Mouse (Mus musculus) lung, adult 2 months (tissue): ENCODE results near the gene Usp3.

Experiments
- CTCF ChIP-seq: fragments of 200-500 bp; IDR thresholded peaks from 2 replicates; pipeline ENCODE4 v1.5.1; 2011; ENCODE audit warnings: mild to moderate bottlenecking, low read length, control low read depth; ENCODE audit not compliant: insufficient read depth
- POLR2A ChIP-seq: fragments of 200-500 bp; IDR thresholded peaks from 2 replicates; pipeline ENCODE4 v1.6.1; 2011; ENCODE audit warnings: low read depth, mild to moderate bottlenecking, control low read depth, low read length, borderline replicate concordance; ENCODE audit errors: extremely low read depth

DNA sequence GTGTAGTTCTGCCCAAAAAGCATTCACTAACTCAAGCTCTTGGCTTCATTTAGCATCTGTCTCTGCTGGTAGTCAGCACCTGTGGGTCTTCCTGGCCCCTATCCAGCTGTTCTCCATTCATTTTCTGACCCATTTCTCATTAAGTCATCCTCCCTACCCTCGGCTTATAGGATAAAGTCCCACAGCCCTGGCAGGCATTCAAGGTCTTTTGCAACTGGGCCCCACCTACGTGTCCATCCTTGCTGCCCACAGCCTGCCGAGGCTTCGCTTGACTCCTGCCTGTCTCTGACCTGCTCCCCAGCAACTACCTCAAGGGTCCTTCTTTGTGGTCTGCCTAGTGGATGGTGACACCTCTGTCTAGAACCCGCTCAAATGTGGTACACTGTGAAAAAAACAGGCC is 33.7 kb upstream of the Usp3 start:
- TF ChIP-seq POLR2A (no peak), CTCF (no peak)
